Mouse (Mus musculus): ENCODE measurements around the gene Phtf2. TPM values are rescaled to one million over a fixed set of nuclear protein-coding genes. Genes with fewer than 3 reads are reported as not detected.
A peak's percentile ranks its signal among the peaks of the same experiment; 100 is the strongest.

Phtf2 gene
- total RNA-seq (2021): 10 to 100 TPM; 10.8 to 12.1 TPM

DNA sequence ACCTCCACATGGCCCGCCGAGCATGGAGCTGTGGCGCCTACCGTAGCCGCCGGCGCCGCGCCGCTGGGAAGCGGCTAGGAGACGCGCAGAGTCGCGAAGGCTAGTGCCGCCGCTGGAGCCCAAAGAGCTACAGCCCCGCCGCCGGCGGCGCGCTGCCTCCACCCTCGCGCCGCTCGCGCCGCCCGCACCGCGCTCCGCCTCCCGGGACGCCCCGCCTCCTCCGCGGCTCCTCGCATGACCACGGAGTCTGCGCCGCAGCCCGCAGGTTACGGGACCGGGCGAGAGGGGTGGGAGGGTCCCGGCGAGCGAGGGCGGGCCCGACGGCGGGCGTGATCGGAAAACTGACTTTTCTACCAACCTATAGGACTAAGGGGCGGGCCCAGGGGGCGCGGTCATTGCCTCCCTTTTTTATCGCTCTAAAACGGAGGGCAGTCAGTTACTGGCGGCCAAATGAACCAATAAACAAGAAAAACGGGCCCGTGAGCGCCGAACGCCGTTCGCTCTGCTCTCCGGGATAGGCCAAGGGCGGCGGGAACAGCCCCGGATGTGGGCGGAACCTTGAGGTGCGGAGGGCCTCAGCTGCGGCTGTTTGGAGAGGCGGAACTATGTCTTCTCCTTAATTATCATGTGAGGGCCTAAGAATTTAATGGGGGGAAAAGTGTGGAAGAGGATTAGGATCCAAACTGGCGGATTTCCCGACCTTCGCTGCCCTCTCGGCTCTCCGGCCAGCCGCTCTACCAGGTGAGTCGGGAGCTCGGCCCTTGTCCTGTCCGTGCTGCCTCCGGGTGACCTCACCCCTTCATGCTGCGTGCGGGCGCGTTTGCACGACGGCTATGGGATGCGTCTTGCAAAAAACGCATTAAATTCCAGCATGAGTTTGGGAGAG is at the start of gene Phtf2, which contains the start of gene Tmem60:
TSS of gene Phtf2 (minus strand) at position 210 of the 886 bp plus-strand sequence.
TSS of gene Tmem60 (plus strand) at position 277 of the 886 bp plus-strand sequence.
- DNase-seq: peak; percentile 98 to 99

DNA sequence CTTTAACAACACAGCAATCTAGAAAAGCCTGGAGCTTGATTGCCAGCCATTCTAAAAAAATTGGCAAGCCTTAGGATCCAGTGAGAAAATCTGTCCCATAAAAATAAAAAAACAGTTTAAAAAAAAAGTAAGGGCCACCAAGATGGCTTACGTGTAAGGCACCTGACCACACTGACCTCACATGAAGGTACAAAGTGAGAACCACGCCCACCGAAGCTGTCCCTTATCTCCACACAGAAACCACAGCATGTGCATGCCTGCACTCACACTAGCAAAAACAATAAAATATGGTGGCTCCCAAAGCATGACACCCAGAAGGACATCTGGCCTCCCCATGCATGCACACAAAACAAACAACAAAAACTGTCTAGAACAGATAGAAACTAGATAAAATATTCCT is 49.4 kb upstream of the Phtf2 start:
- DNase-seq: no peak

DNA sequence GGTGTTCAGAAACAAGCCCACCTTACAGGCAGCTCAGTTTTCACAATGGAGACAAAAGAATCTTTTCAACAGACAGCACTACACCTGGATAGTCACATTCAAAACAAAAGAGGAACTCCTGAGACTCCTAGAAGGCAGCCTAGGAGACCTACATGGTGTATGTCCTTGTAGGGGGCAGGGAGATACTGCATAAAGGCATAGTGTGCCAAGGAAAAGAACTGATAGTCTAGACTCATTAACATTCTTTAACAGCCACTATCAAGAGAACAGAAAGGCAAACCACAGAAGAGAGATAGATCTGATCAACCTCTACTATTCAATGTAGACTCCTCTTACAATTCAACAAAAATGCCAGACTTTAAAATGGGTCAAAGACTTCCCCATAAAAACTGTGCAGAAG is 48.5 kb upstream of the Phtf2 start:
- DNase-seq: no peak

DNA sequence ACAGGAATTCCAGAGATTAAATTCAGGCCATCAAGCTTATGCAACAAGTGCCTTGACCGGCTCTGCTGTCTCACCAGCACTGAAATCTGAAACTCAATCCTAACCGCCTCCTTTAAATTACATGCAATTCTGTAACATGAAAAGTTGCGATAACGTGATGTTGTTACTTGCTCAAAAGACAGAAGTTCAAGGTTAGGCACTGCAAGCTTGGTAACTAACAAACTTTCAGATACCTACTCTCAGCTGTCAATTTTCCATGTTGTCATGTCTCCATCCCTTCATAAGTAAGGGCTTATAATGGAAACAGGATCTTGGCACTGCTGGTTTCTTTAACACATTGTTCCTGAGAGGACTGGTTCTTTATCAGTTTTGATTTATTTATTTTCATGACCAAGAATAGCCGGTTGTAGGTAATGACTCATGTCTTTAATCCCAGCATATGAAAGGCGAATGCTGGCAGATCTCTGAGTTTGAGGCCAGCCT is 47.8 kb upstream of the Phtf2 start:
- DNase-seq: no peak

DNA sequence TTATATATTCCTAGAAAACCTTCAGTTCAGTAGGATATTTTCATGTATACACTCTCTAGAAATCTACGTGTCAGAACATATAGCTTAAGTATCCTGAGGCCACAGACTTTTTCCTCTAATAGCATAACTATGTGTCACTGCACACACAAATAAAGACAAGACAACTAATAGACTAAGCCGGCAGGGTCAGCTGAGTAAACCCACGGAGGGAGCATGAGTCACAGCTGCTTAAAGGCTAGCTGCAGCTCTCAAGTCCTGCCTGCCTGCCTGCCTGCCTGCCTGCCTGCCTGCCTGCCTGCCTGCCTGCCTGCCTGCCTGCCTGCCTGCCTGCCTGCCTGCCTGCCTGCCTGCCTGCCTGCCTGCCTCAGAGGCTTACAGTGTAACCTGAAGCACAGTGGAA is 43.5 kb upstream of the Phtf2 start:
- DNase-seq: no peak

DNA sequence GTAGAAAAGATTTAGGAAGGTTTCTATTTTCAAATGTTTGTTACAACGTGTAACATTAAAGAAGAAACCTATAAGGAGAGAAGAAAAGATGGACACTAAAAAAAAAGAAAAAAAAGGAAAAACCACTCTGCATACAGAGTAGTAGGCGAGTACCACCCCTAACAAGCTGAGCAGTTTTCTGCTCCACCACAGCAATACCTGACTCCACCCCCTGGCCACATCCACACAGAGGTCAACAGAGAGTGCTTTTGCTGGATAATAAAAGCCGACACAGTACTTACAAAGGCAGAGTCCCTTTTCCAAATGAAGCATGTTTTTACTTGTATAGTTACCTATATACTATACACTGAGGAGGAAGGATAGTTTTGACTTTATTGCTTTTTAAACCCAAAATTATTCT is 42.7 kb upstream of the Phtf2 start:
- DNase-seq: no peak

DNA sequence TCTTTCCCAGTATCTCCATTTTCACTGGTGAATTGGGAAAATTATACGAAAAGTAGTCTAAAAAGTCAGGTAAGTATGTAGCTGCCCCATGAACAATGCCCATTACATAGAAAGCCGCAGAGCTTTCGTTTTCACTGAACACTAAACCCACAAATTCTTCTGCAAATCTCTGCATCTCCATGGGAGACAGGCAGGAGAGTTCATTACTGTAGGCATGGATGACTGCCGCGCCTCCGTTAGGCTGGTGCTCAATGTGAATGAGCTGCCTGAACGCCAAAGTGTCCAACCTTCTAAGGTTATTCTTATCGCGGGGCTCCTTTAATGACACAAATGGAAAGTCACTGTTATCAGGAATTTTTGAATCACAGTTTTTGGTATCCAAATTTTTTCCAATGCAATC is 37.6 kb upstream of the Phtf2 start:
- no peak for DNase-seq

DNA sequence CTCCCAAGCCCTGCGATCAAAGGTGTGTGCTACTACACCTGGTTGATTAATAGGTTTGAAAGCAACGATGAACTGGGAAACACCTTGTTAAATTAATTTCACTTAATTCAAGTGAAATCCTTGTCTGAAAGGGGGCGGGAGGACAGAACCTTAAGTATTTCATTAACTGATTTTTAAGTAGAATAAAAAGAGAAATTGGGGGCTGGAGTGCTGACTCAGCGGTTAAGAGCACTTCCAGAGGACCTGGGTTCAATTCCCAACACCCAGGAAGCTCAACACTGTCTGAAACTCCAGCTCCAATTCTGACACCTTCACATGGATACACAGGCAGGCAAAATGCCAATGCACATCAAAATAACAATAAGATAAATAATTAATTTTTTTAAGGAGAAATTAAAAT is 37.0 kb upstream of the Phtf2 start:
- DNase-seq: no peak

DNA sequence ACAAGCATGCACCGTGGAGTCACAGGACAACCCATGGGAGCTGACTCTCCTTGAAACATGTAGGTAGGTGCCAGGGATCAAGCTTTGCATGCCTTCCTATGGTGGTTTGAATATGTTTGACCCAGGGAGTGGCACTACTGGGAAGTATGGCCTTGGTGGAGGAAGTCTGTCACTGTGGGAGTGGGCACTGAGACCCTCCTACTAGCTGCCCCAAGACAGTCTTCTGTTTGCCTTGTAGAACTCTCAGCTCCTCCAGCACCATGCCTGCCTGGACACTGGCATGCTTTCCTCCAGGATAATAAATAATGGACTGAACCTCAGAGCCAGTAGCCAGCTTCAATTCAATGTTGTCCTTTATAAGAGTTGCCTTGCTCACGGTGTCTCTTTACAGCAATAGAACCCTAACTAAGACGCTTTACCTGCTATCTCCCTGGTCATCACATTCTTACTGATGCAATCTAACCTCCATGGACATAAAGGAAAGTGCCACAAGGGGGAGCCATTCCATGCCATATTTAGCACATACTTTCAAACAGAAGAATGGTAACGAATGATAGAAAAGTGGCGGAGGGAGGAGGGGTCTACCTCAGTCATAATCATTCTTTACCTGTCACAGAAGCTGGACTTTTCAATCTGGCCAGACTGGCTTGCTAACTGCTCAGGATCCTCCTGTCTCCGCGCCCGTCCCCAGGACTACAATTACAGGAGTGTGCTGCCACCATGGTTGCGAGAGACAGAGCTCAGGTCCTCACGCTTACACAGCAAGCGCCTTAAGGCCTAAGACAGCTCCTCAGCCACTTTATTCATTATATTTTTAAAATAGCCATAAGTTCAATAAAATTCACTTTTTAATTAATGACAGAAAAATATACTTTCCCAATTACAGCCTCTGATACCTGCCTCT is 31.7 kb upstream of the Phtf2 start:
- DNase-seq: peak; percentile 37 to 70

DNA sequence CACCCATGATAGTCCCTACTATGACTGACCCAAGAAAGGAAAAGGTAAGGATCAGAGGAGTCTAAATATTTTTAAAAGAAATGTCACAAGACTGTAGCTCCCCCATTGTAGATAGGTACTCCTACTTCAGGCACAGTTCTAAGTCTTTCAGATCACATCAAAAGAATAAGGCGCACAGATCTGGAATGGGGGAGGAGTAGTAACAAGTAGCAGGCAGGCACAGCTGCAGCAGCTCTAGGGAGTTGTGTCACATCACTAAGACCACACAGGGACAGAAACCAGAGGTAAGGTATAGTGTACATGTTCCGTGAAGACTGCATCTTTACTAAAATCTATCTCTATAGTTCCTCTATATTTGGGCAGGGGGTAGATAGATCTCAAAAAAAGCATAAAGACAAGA is 29.8 kb upstream of the Phtf2 start:
- no peak for DNase-seq

DNA sequence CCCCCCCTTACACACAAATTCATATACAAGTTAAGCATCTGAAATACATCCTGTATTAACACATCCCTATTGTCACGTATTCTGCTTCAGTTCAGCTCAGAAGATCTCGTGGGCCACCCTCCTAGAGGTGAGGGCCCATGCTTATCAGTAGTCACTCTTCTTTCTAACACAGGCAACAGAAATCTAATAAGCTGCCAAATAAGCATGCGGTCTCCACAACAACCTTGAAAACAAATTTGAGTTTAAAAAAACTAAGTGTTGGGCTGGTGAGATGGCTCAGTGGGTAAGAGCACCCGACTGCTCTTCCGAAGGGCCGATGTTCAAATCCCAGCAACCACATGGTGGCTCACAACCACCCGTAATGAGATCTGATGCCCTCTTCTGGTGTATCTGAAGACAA is 24.3 kb upstream of the Phtf2 start:
- DNase-seq: no peak

DNA sequence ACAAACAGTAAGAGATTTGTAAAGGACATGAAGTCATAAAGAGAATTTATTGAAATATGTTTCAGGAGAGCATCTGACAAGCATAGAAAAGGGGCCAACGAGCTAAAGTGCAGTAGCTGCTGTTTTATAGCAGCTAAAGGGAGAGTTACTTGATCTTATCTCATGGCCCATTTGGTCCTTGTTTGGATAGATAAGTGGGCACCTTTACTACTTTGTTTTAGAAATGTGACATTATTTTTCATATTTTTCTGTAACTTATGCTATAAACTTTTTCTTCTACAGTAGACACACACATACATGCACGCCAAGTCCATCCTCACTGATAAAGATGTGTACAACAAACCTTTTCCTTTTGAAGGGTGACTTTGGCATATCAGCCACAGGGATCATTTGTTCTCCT is 23.5 kb upstream of the Phtf2 start:
- no peak for DNase-seq

DNA sequence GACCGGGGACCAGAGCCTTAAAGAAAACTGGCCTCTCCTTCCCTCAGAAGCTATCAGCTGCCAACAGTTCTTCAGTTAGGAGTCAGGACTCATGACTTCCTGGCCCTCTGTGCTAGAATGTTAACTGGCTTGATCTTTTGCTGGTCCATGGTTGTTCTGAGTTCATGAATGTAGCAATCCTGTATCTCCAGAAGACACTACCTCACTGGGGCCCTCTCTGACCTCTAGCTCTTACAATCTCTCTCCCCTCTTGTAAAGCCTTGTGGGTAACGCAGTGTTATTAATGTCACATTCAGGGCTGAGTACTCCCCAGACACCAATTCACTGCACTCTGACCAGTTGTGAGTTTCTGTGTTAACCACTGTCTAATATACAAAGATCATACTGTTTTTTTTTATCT is 22.7 kb upstream of the Phtf2 start:
- DNase-seq: no peak

DNA sequence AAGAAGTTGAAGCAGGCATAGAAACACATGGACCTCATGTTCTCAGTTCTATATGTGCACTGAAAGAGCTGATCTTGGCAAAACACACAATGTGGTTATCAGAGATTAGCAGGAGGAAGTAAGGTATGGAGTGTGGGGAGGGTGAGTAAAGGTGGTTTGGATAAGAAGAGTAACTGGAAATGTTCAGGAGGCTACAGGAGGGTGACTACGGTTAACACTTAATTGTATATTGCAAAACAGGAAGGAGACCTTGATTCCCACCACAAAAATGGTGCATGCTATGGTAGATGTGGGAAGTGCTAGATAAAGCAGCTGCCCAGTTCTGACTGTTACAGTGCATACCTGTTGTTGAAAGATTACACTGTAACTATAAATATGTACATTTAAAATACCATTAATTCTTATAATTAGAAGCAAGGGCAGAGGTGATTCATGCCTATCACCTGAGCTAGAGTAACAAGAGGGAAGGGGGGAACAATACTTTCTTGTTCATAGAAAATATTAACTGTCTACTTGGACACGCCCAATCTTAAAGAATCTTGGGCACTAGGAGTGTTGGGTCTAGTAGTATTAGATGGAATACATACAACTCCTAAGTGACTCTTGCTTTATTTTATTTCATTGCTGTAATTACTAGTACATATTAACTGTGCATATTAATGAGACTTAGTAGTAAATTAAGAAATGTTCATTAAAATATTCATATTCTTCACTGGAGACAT is 15.7 kb upstream of the Phtf2 start:
- DNase-seq: no peak

DNA sequence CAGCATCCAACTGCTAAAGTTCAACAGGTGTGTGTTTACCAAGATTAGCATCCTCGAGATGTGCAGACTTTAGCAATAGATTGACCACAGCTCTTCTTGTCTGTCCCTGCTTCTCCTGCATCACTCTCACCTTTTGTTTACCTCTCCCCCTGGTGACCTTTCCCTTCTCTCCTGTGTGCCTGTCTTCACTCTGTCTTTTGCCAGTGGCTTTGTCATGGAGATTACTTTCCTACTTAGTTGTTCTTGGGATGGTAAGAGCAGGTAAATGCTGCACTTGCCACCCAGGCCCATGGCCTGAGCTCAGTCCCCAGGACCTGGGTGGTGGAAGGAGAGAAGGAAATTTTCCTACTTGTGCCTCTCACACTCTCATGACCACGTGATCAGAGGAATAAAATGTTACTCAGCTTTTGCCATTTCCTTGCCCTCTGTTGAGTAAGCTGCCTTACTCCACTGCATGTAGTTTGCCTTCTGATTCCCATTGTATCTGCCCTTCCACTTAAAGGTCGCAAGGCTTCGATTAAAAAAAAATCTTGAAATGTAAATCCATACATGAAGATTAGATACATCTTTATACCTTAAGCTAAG is 2.2 kb upstream of the Phtf2 start:
- DNase-seq: no peak

DNA sequence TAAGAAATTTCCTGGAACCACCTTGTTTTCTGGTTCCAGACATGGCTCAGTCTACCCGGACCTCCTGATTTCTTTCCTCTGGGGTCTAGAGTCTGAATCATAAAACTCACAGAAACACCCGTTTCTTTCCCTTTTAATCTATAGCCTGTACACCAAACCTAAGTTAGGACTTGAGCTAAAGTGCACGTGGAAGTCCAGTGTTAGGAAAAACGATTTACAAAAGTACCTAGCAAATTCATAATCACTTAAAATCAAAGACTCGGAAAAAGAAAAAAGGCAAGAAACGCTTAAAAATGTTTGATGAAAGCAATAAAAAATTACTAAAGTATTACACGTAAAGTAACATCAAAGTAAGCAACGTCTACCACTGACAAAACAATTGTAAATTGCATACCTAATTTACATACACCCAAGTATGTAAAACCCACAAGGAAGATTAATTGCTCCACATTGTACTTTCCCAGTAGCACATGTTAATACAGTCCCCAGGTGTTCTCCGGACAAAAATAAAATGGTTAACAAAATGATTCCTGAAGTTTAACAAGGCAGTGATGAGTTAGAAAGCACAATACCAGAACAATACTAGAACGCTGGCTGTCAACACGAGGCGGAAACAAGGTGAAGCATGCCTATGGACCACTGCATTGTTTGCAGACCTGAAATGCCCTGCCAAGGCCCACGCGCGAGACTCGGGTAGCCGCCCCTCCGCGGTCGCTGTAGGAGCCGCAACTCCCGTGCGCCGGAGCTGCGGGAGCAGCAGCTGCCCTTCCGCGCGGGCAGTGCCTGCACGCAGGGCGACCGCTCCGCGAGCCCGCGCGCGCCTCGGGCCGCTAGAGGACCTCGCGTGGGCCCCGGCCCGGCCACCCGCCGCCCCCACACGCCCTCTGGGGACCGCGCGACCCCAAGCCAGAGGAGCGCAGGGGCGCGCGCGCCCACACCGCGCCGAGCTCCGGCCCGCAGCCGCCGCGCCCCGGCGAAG is 838 bp downstream of the Phtf2 start:
- peak; percentile 33 to 44 for DNase-seq

DNA sequence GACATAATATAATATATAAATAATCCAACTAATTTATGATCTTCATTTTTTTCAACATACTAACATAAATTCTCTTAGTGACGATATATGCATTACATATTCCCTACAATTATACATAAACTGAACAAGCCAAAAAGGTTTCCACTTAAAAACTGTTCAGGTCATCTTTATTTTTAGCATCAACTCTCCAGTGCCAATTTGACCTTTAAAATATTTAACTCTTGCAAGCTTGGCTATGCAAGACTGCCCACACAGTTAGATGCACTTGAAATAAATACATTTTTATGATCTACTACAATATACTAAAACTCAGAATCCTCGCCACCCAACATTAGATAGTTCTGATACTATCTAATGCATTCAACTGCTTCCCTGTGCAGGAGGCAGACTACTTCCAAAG is 1.5 kb downstream of the Phtf2 start:
- no peak for DNase-seq

DNA sequence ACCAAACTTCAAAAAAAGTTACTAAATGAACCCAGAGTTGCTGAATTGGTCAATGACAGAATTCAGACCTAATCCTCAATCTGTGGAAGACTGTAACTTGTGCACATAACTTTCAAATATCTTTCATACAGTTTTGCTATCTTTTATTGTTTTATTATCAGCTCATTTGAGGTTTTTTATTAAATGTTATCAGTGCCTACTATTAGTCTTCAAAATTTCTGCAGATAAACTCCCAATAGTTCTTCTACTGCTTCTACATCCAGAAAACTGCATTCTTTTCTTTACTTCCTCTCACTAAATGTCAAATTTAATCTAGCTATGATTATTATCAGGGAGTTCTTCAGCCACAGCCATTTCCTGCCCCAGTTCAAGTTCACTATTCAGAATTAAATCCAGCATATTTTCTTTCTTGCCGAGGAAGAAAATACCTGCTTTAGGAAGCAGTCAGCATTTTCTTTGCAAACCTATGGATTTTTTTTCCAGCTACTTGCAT is 4.9 kb downstream of the Phtf2 start:
- no peak for DNase-seq

DNA sequence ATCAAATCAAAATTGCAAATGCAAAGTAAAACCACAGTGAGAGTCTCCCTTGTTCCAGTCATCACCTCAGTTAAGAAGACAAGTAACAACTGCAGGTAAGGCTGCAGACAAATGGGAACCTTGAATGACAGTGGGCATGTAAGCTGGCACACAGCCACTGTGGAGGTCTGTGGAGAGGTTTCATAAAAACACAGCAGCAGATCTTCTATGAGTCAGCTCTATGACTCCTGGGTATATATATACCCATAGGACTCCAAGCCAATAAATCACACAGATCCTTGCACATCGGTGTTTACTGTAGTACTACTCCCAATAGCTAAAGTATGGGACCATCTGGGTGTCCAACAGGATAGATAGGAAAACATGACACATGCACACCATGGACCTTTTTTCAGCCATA is 8.8 kb downstream of the Phtf2 start:
- DNase-seq: no peak

DNA sequence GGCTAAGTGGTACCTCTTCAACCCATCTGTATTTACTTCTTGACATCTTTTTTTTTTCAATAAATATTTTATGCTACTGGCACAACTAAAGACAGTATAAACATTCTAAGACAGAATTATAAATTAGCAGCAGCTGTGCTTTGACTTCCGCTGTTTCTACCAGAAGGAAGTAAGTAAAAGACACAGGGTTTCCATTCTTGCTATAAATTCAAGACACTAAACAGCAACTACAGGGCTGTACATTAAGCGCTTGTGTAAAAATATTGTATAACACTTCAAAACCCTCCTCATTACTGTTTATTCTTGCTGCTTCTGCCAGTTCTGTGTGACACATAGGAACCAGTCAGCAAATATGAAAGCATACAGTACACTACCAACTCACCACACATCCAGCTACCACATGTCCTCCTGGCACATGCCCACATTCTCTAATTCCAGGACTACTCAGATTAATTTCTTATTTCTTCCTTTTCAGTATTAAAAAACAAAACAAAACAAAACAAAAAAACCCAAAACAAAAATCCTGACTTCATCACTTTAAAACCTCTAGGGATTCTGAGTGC is 16.6 kb downstream of the Phtf2 start:
- no peak for DNase-seq
